Mouse (Mus musculus) kidney, embryonic 16.5 days (tissue): ENCODE data around the gene Ssxa1. TPM values are rescaled to one million over a fixed set of nuclear protein-coding genes. Genes with fewer than 3 reads are reported as not detected.
"Not testable (repeated sequence)": the region's sequence is repeated elsewhere in the genome, so short reads cannot be mapped to it uniquely, and the experiment has no call there.

Experiments used
- ATAC-seq: fragments of 200-750 bp; cut with Nextera tagmentation; 2 replicates; pipeline ENCODE4 v1.8.0; 2017; ENCODE audit warnings: moderate TSS enrichment; ENCODE audit not compliant: low FRiP score, low TSS enrichment
- H3K27ac ChIP-seq: fragments of 300-500 bp; sonication (generic); 2 replicates; pipeline ENCODE4 v1.5.1; 2014; ENCODE audit warnings: low read length
- H3K27me3 ChIP-seq: fragments of 300-500 bp; sonication (generic); 2 replicates; pipeline ENCODE4 v1.6.1; 2014; ENCODE audit warnings: low read length, control low read depth, mixed read lengths; ENCODE audit not compliant: insufficient read depth
- H3K36me3 ChIP-seq: fragments of 300-500 bp; sonication (generic); 2 replicates; pipeline ENCODE4 v1.6.1; 2014; ENCODE audit warnings: low read length, control low read depth, mixed read lengths; ENCODE audit not compliant: insufficient read depth
- H3K4me1 ChIP-seq: fragments of 300-500 bp; sonication (generic); 2 replicates; pipeline ENCODE4 v1.6.1; 2014; ENCODE audit warnings: low read length, control low read depth, mixed read lengths; ENCODE audit not compliant: insufficient read depth
- H3K4me2 ChIP-seq: fragments of 300-500 bp; sonication (generic); replicated peaks from 2 replicates; pipeline ENCODE4 v1.6.1; 2014; ENCODE audit warnings: low read depth, low read length
- H3K4me3 ChIP-seq: fragments of 300-500 bp; sonication (generic); 2 replicates; pipeline ENCODE4 v1.5.1; 2014; ENCODE audit warnings: mild to moderate bottlenecking, low read length
- H3K9ac ChIP-seq: fragments of 300-500 bp; sonication (generic); replicated peaks from 2 replicates; pipeline ENCODE4 v1.6.1; 2014; ENCODE audit warnings: low read length
- H3K9me3 ChIP-seq: fragments of 300-500 bp; sonication (generic); 2 replicates; pipeline ENCODE4 v1.6.1; 2016; ENCODE audit warnings: low read length, control low read depth
- WGBS: fragments of 180-500 bp; shearing (Covaris S2); extraction: QIAGEN DNeasy Blood & Tissue Kit; methylation state at CpG from one replicate; pipeline ENCODE4 v1.1.7; 2014; 5-methylcytosine and 5-hydroxymethylcytosine counted together
- polyA plus RNA-seq: library from polyadenylated mRNA; unstranded; fragments of >200 nt; fragmentation: Nextera tagmentation; extraction: Ambion mirVana; gene quantifications from 2 replicates; pipeline ENCODE4 v1.2.1, GENCODE M21; 2015

Gene Ssxa1
- not detected in 2 replicates for polyA plus RNA-seq

GRCm38 (mm10) chrX:21115520-21115919 is at the start of gene Ssxa1:
Gene Ssxa1 (plus strand): TSS chrX:21115820.
- Histone ChIP-seq H3K27ac (no peak within 1 kb of the TSS), H3K9ac (no peak within 1 kb of the TSS), H3K9me3 (no peaks in the 10 kb centered on the region; the same call in none of the 2 replicates), H3K4me2 (no peak within 1 kb of the TSS), H3K27me3 (no peaks in the 10 kb centered on the region), H3K4me3 (no peak within 1 kb of the TSS), H3K4me1 (no peaks in the 10 kb centered on the region), H3K36me3 (no peaks in the 10 kb centered on the region)
- 81% methylated on average over 4 of the region's 4 CpGs for WGBS
- ATAC-seq, result no peak

- H3K9me3 ChIP-seq, result no peaks in the 10 kb centered on the region
- no peak for ATAC-seq
- H3K36me3 ChIP-seq, result no peaks in the 10 kb centered on the region
- no peak within 1 kb of the TSS for H3K9ac ChIP-seq
- no peak within 1 kb of the TSS for H3K27ac ChIP-seq
- no peaks in the 10 kb centered on the region for H3K27me3 ChIP-seq
- no peaks in the 10 kb centered on the region for H3K4me1 ChIP-seq
- no peak within 1 kb of the TSS for H3K4me3 ChIP-seq
- H3K4me2 ChIP-seq, result no peak within 1 kb of the TSS
Observed at GRCm38 (mm10) chrX:21068106-21068505, 47.5 kb upstream of the Ssxa1 start, which contains the start of gene Spaca5. Gene Spaca5 (plus strand): TSS chrX:21068406.

- Histone ChIP-seq H3K36me3 (0 out of 2 replicates have a peak, but pooled peaks cover under 1% of the 10 kb centered on the region), H3K27me3 (no peaks in the 10 kb centered on the region), H3K4me3 (peak overlapping the region; percentile 45), H3K4me2 (peak overlapping the region; percentile 52), H3K27ac (no peak overlapping the region), H3K9me3 (no peaks in the 10 kb centered on the region), H3K9ac (peak overlapping the region; percentile 50), H3K4me1 (no peaks in the 10 kb centered on the region)
- ATAC-seq, result peak; percentile 35; the same call in 1 of the 2 replicates
- 38% methylated on average over 6 of the region's 6 CpGs for WGBS
Observed at GRCm38 (mm10) chrX:21088645-21088982, 27.0 kb upstream of the Ssxa1 start.

GRCm38 (mm10) chrX:21088983-21089866 is 26.4 kb upstream of the Ssxa1 start, which contains the start of gene Zfp300:
Gene Zfp300 (minus strand): TSS chrX:21089527.
- peak within 1 kb of the TSS; percentile 52 for H3K4me2 ChIP-seq
- H3K9me3 ChIP-seq, result no peaks in the 10 kb centered on the region
- peak within 1 kb of the TSS; percentile 50 for H3K9ac ChIP-seq
- H3K36me3 ChIP-seq, result no peaks in the 10 kb centered on the region
- H3K4me3 ChIP-seq, result peak within 1 kb of the TSS; percentile 45
- no peaks in the 10 kb centered on the region for H3K27me3 ChIP-seq
- 21% methylated on average over 27 of the region's 27 CpGs for WGBS
- H3K4me1 ChIP-seq, result no peaks in the 10 kb centered on the region
- peak; percentile 90 for ATAC-seq
- peak within 1 kb of the TSS; percentile 13; the same call in 1 of the 2 replicates for H3K27ac ChIP-seq

GRCm38 (mm10) chrX:21089867-21090239 is 25.8 kb upstream of the Ssxa1 start:
- Histone ChIP-seq H3K9me3 (no peaks in the 10 kb centered on the region), H3K4me3 (peak overlapping the region; percentile 45), H3K4me2 (peak overlapping the region; percentile 52), H3K9ac (no peak overlapping the region), H3K27me3 (no peaks in the 10 kb centered on the region), H3K36me3 (no peaks in the 10 kb centered on the region), H3K27ac (no peak overlapping the region), H3K4me1 (no peaks in the 10 kb centered on the region)
- no peak for ATAC-seq
- WGBS, result 52% methylated on average over 7 of the region's 7 CpGs

GRCm38 (mm10) chrX:21146675-21147074 is 31.1 kb downstream of the Ssxa1 start:
- not testable (repeated sequence) for H3K27me3 ChIP-seq, H3K9ac ChIP-seq, H3K27ac ChIP-seq, H3K36me3 ChIP-seq, H3K4me2 ChIP-seq, H3K4me1 ChIP-seq, H3K4me3 ChIP-seq, H3K9me3 ChIP-seq, ATAC-seq
- 95% methylated on average over 22 of the region's 25 CpGs for WGBS

Other genes with a start within 250 kb of the Ssxa1 start
- 19.3 and 21.1 TPM in 2 replicates for gene Timp1, start 245.7 kb upstream of the Ssxa1 start, polyA plus RNA-seq
- 0.27 and 0.51 TPM in 2 replicates for gene Syn1, start 194.8 kb upstream of the Ssxa1 start, polyA plus RNA-seq
- gene Cfp, start 184.3 kb upstream of the Ssxa1 start, polyA plus RNA-seq, result 6.7 and 8.2 TPM in 2 replicates
- gene Elk1, start 165.2 kb upstream of the Ssxa1 start, polyA plus RNA-seq, result 13.6 and 17.1 TPM in 2 replicates
- 58.0 and 58.7 TPM in 2 replicates for gene Uxt, start 153.8 kb upstream of the Ssxa1 start, polyA plus RNA-seq
- gene Zfp182, start 53.5 kb upstream of the Ssxa1 start, polyA plus RNA-seq, result 4.9 and 5.9 TPM in 2 replicates
- not detected in 2 replicates for gene Spaca5, start 47.4 kb upstream of the Ssxa1 start, polyA plus RNA-seq
- 1.5 and 2.0 TPM in 2 replicates for gene Zfp300, start 26.3 kb upstream of the Ssxa1 start, polyA plus RNA-seq
- gene Gm21876, start 59.8 kb downstream of the Ssxa1 start, polyA plus RNA-seq, result not detected in 2 replicates